ENCODE assay signal across 10 mouse cellular contexts in the genomic region with DNA sequence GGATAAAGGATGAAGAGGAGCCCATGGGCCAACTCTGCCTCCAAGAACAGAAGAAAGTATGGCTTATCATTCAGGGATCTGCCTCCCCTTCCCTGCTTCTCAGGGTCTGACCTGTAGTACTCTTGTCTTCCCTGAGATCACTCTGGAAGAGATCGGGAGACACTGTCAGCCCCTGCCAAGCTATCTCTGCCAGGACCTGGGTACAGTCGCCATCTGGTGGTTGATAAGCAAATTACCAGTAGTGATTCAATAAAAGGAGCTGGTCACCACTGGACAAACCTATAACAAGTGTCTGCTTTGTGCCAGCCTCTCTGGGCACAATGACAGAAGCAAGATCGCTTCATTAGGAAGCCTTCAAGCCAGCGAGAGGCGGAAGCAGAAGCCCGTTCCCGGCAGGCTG. TPM values are rescaled to one million over a fixed set of nuclear protein-coding genes. Genes with fewer than 3 reads are reported as not detected.
DNase-seq lines count a peak whose midpoint lies in the region; ATAC-seq and TF ChIP-seq lines count a peak whose summit lies in the region.
"Had no signal": no experiment of that assay in that cellular context is flagged by ENCODE, and none has a peak within 500 bp of the region (broad histone marks: within the 10 kb centered on the region; RNA-seq: fewer than 3 reads in every experiment).

No protein-coding gene starts in this region.

- no peaks in the 10 kb centered on the region for H3K9me3 ChIP-seq in intestine, embryonic 14.5 days (ENCODE audit: control insufficient read depth, low read length)
- H3K9me3 ChIP-seq in intestine, embryonic 16.5 days (ENCODE audit: control insufficient read depth, low read length): no peaks in the 10 kb centered on the region
- no peaks in the 10 kb centered on the region for H3K9me3 ChIP-seq in forebrain, embryonic 13.5 days (replicated peaks)
- no peaks in the 10 kb centered on the region for H3K9me3 ChIP-seq in lung, embryonic 14.5 days (ENCODE audit: low read depth, low read length)
- H3K9me3 ChIP-seq in heart, embryonic 11.5 days (replicated peaks; ENCODE audit: control insufficient read depth, low read length): no peaks in the 10 kb centered on the region
- H3K9me3 ChIP-seq: embryonic facial prominence, embryonic 15.5 days; liver, embryonic 13.5 days had no signal

- no peak overlapping the region for H3K27ac ChIP-seq in intestine, embryonic 14.5 days (ENCODE audit: low read depth)
- no peak overlapping the region for H3K27ac ChIP-seq in intestine, embryonic 16.5 days (ENCODE audit: low read length)
- H3K27ac ChIP-seq in forebrain, embryonic 13.5 days: no peak overlapping the region
- no peak overlapping the region for H3K27ac ChIP-seq in lung, embryonic 14.5 days (ENCODE audit: low read depth)
- no peak overlapping the region for H3K27ac ChIP-seq in heart, embryonic 11.5 days (ENCODE audit: low read depth, low read length)
- H3K27ac ChIP-seq: embryonic facial prominence, embryonic 15.5 days; liver, embryonic 13.5 days had no signal

- no peaks in the 10 kb centered on the region for H3K36me3 ChIP-seq in intestine, embryonic 14.5 days (ENCODE audit: control insufficient read depth, insufficient read depth, low read length)
- H3K36me3 ChIP-seq in intestine, embryonic 16.5 days (ENCODE audit: control insufficient read depth, insufficient read depth, low read length): no peaks in the 10 kb centered on the region
- no peaks in the 10 kb centered on the region for H3K36me3 ChIP-seq in forebrain, embryonic 13.5 days (ENCODE audit: poor library complexity, severe bottlenecking)
- H3K36me3 ChIP-seq in lung, embryonic 14.5 days (ENCODE audit: insufficient read depth): no peaks in the 10 kb centered on the region
- H3K36me3 ChIP-seq in heart, embryonic 11.5 days (ENCODE audit: control insufficient read depth, insufficient read depth, low read length): no peaks in the 10 kb centered on the region
- H3K36me3 ChIP-seq: embryonic facial prominence, embryonic 15.5 days; liver, embryonic 13.5 days had no signal

- no peak overlapping the region for H3K4me2 ChIP-seq in intestine, embryonic 14.5 days (ENCODE audit: low read length)
- H3K4me2 ChIP-seq in intestine, embryonic 16.5 days (ENCODE audit: low read depth, low read length): no peak overlapping the region
- no peak overlapping the region for H3K4me2 ChIP-seq in forebrain, embryonic 13.5 days
- H3K4me2 ChIP-seq in lung, embryonic 14.5 days: no peak overlapping the region
- no peak overlapping the region for H3K4me2 ChIP-seq in heart, embryonic 11.5 days
- H3K4me2 ChIP-seq: embryonic facial prominence, embryonic 15.5 days; liver, embryonic 13.5 days had no signal

- H3K4me1 ChIP-seq in intestine, embryonic 14.5 days (replicated peaks; ENCODE audit: control insufficient read depth, insufficient read depth, low read length): peaks cover 5% of the 10 kb centered on the region
- peaks cover 10% of the 10 kb centered on the region for H3K4me1 ChIP-seq in intestine, embryonic 16.5 days (ENCODE audit: control insufficient read depth, insufficient read depth, low read length)
- peaks cover 3% of the 10 kb centered on the region; the same call in 1 of the 2 replicates for H3K4me1 ChIP-seq in forebrain, embryonic 13.5 days
- no peaks in the 10 kb centered on the region for H3K4me1 ChIP-seq in lung, embryonic 14.5 days (ENCODE audit: insufficient read depth)
- peaks cover 9% of the 10 kb centered on the region for H3K4me1 ChIP-seq in heart, embryonic 11.5 days (ENCODE audit: control insufficient read depth, insufficient read depth, low read length)

- H3K9ac ChIP-seq in intestine, embryonic 14.5 days (ENCODE audit: low read length): no peak overlapping the region
- no peak overlapping the region for H3K9ac ChIP-seq in intestine, embryonic 16.5 days (ENCODE audit: low read depth, low read length)
- no peak overlapping the region for H3K9ac ChIP-seq in forebrain, embryonic 13.5 days
- H3K9ac ChIP-seq in lung, embryonic 14.5 days: no peak overlapping the region
- no peak overlapping the region for H3K9ac ChIP-seq in heart, embryonic 11.5 days (ENCODE audit: low read depth, low read length)
- H3K9ac ChIP-seq: embryonic facial prominence, embryonic 15.5 days; liver, embryonic 13.5 days had no signal

- WGBS in intestine, embryonic 14.5 days: 24% methylated on average over 7 of the region's 7 CpGs
- 26% methylated on average over 7 of the region's 7 CpGs for WGBS in intestine, embryonic 16.5 days
- 15% methylated on average over 7 of the region's 7 CpGs for WGBS in forebrain, embryonic 13.5 days
- 30% methylated on average over 7 of the region's 7 CpGs for WGBS in lung, embryonic 14.5 days
- WGBS in heart, embryonic 11.5 days (ENCODE audit: insufficient replicate concordance): 26% methylated on average over 7 of the region's 7 CpGs

- H3K27me3 ChIP-seq in intestine, embryonic 14.5 days (replicated peaks; ENCODE audit: control insufficient read depth, insufficient read depth, low read length): no peaks in the 10 kb centered on the region
- no peaks in the 10 kb centered on the region for H3K27me3 ChIP-seq in intestine, embryonic 16.5 days (replicated peaks; ENCODE audit: control insufficient read depth, insufficient read depth, low read length)
- H3K27me3 ChIP-seq in forebrain, embryonic 13.5 days: no peaks in the 10 kb centered on the region
- H3K27me3 ChIP-seq in lung, embryonic 14.5 days (ENCODE audit: insufficient read depth, low read length): no peaks in the 10 kb centered on the region
- H3K27me3 ChIP-seq in heart, embryonic 11.5 days (ENCODE audit: control insufficient read depth, insufficient read depth, low read length): peaks cover 4% of the 10 kb centered on the region; the same call in 1 of the 2 replicates
- H3K27me3 ChIP-seq: liver, embryonic 13.5 days had no signal

- DNase-seq in intestine, embryonic 14.5 days (ENCODE audit: low spot score): peak; percentile 70
- DNase-seq in B cell, adult 2 months: peak; percentile 63 to 67
- peak; percentile 76 for DNase-seq in R1 (ENCODE audit: low read depth, low spot score)
- peak; percentile 77 for DNase-seq in lung, embryonic 14.5 days
- DNase-seq in retina, postnatal 1 day: peak; percentile 77
- DNase-seq: liver, embryonic 13.5 days had no signal

- H3K4me3 ChIP-seq in intestine, embryonic 14.5 days (ENCODE audit: low read depth, low read length): no peak overlapping the region
- no peak overlapping the region for H3K4me3 ChIP-seq in intestine, embryonic 16.5 days (ENCODE audit: low read length)
- H3K4me3 ChIP-seq in forebrain, embryonic 13.5 days: no peak overlapping the region
- no peak overlapping the region for H3K4me3 ChIP-seq in lung, embryonic 14.5 days (ENCODE audit: low read depth, low read length)
- no peak overlapping the region for H3K4me3 ChIP-seq in heart, embryonic 11.5 days (ENCODE audit: low read depth, low read length)
- H3K4me3 ChIP-seq: embryonic facial prominence, embryonic 15.5 days; liver, embryonic 13.5 days had no signal

- peak; percentile 83 for TF ChIP-seq CTCF in lung, embryonic 14.5 days (IDR thresholded peaks at IDR 0.05; ENCODE audit: low read depth)

- ATAC-seq in intestine, embryonic 14.5 days (replicated peaks; ENCODE audit: low FRiP score, low TSS enrichment, low read depth): 0 out of 2 replicates have a peak, but pooled peaks have one; percentile 41
- ATAC-seq in intestine, embryonic 16.5 days: no peak
- peak; percentile 25; the same call in 1 of the 2 replicates for ATAC-seq in forebrain, embryonic 13.5 days
- peak; percentile 29; the same call in 1 of the 2 replicates for ATAC-seq in lung, embryonic 14.5 days (ENCODE audit: insufficient read depth)
- no peak for ATAC-seq in heart, embryonic 11.5 days (replicated peaks; ENCODE audit: insufficient number of reproducible peaks, low FRiP score, low TSS enrichment)

RNA-seq across cellular contexts. Expression of gene Etv3, which starts 20.9 kb away (rescaled TPM):
- polyA plus RNA-seq in intestine, embryonic 14.5 days (2014; fragmentation: Nextera tagmentation; extraction: Ambion mirVana): 10.1 and 10.5 TPM in 2 replicates
- 12.5 and 12.7 TPM in 2 replicates for polyA plus RNA-seq in intestine, embryonic 16.5 days (2015; fragmentation: Nextera tagmentation; extraction: Ambion mirVana)
- 10.6 and 11.8 TPM in 2 replicates for polyA plus RNA-seq in forebrain, embryonic 13.5 days (2015; fragmentation: Nextera tagmentation; extraction: Ambion mirVana)
- polyA plus RNA-seq in lung, embryonic 14.5 days (2014; fragmentation: Nextera tagmentation; extraction: Ambion mirVana): 10.8 and 12.8 TPM in 2 replicates
- polyA plus RNA-seq in heart, embryonic 11.5 days (2014; fragmentation: Nextera tagmentation; extraction: Ambion mirVana): 7.7 and 9.0 TPM in 2 replicates

Comparison
In these comparisons a context has a peak if more than half of its experiments do, and no peak if none do; other contexts are left out.
1. ATAC-seq: peak in intestine, embryonic 14.5 days (single experiment), forebrain, embryonic 13.5 days (single experiment) and lung, embryonic 14.5 days (single experiment); none in intestine, embryonic 16.5 days (single experiment) and heart, embryonic 11.5 days (single experiment).
2. Peak in every context shown above with its lines, with median percentiles within 50 percentile points of each other: DNase-seq.